Comparison of ENCODE assay signal across 8 mouse cellular contexts in the genomic region with DNA sequence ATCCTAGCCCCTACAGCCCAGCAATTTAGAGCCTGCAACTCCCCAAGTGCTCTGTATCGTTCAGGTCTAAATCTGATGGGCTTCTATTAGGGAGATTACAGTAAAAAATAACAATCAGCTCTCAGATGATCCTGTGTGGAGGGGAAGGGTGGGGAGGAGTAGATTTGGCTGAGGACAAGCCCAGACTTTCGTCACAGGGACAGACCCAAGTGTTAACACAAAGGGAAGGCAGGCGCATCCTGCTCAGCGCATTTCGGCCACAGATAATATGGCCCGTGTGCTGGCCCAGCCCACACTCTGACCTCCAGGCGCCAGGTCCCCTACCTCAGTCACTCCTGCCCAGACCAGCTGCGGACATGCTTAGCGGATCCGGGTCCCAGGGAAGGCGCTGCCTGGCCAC.
DNase-seq lines count a peak whose midpoint lies in the region; ATAC-seq and TF ChIP-seq lines count a peak whose summit lies in the region.

No protein-coding gene starts in this region.

- peak overlapping the region; percentile 94 for H3K4me3 ChIP-seq in cerebellum, adult 2 months (replicated peaks; ENCODE audit: insufficient read depth, low read depth, low read length)
- peak overlapping the region; percentile 61 for H3K4me3 ChIP-seq in hindbrain, embryonic 12.5 days
- H3K4me3 ChIP-seq in lung, postnatal 0 days (ENCODE audit: low read depth, low read length), result peak overlapping the region; percentile 34
- no peak overlapping the region for H3K4me3 ChIP-seq in thymus, adult 2 months (ENCODE audit: control insufficient read depth, insufficient read depth, low read length)

- peak overlapping the region; percentile 57 for H3K27ac ChIP-seq in cerebellum, adult 2 months (ENCODE audit: insufficient read depth, low read length)
- peak overlapping the region; percentile 71 for H3K27ac ChIP-seq in hindbrain, embryonic 12.5 days
- H3K27ac ChIP-seq in lung, postnatal 0 days (ENCODE audit: low read length), result peak overlapping the region; percentile 48
- H3K27ac ChIP-seq in thymus, adult 2 months (ENCODE audit: control insufficient read depth, insufficient read depth, low read length), result no peak overlapping the region

- H3K27me3 ChIP-seq in cerebellum, adult 2 months (ENCODE audit: control insufficient read depth, insufficient read depth, low read length), result no peaks in the 10 kb centered on the region
- H3K27me3 ChIP-seq in hindbrain, embryonic 12.5 days, result no peaks in the 10 kb centered on the region
- H3K27me3 ChIP-seq in lung, postnatal 0 days (replicated peaks; ENCODE audit: insufficient read depth, low read length), result no peaks in the 10 kb centered on the region
- no peaks in the 10 kb centered on the region for H3K27me3 ChIP-seq in thymus, adult 2 months (ENCODE audit: control insufficient read depth, insufficient read depth, low read length)

- TF ChIP-seq CTCF in cerebellum, adult 2 months (IDR thresholded peaks at IDR 0.05; ENCODE audit: borderline replicate concordance, insufficient read depth, low read depth, low read length), result no peak
- no peak for TF ChIP-seq CTCF in lung, postnatal 0 days (IDR thresholded peaks at IDR 0.05)
- TF ChIP-seq CTCF in thymus, adult 2 months (IDR thresholded peaks at IDR 0.05; ENCODE audit: borderline replicate concordance, control insufficient read depth, extremely low read depth, insufficient read depth, low read length, poor library complexity), result no peak

- H3K36me3 ChIP-seq in hindbrain, embryonic 12.5 days, result no peaks in the 10 kb centered on the region
- H3K36me3 ChIP-seq in lung, postnatal 0 days (ENCODE audit: insufficient read depth, low read length), result no peaks in the 10 kb centered on the region
- no peaks in the 10 kb centered on the region for H3K36me3 ChIP-seq in thymus, adult 2 months (ENCODE audit: control insufficient read depth, insufficient read depth, low read length)

- H3K4me2 ChIP-seq in hindbrain, embryonic 12.5 days (replicated peaks), result peak overlapping the region; percentile 67
- peak overlapping the region; percentile 48 for H3K4me2 ChIP-seq in lung, postnatal 0 days (replicated peaks; ENCODE audit: low read depth, low read length)

- TF ChIP-seq EP300 in lung, postnatal 0 days (IDR thresholded peaks at IDR 0.05), result no peak; the same call in 1 of the 2 replicates

- 0% methylated on average over 11 of the region's 11 CpGs for WGBS in cerebellum, adult 2 months
- under 1% methylated on average over 11 of the region's 11 CpGs for whole genome bisulfite sequencing in hindbrain, embryonic 12.5 days
- 6% methylated on average over 11 of the region's 11 CpGs for WGBS in lung, postnatal 0 days
- WGBS in thymus, adult 2 months, result 34% methylated on average over 11 of the region's 11 CpGs

- peak; percentile 45 for DNase-seq in WW6 (ENCODE audit: low read depth, low spot score)
- peak; percentile 73 to 83 for DNase-seq in cerebellum, adult 2 months
- peak; percentile 11 to 51 for DNase-seq in frontal cortex, adult 2 months (ENCODE audit: extremely low spot score in 1 of 2, low spot score in 1 of 2)
- peak; percentile 51 to 57 for DNase-seq in layer of hippocampus, postnatal 36 days
- DNase-seq in lung, postnatal 0 days (ENCODE audit: low spot score), result peak; percentile 93
- DNase-seq in right cerebral cortex, adult 2 months (ENCODE audit: low spot score in 2 of 2), result peak; percentile 38 to 41
- no peak for DNase-seq in thymus, adult 2 months

- peak; percentile 78 for ATAC-seq in hindbrain, embryonic 12.5 days (ENCODE audit: low FRiP score)
- ATAC-seq in lung, postnatal 0 days, result peak; percentile 90

- H3K9ac ChIP-seq in hindbrain, embryonic 12.5 days, result peak overlapping the region; percentile 74
- H3K9ac ChIP-seq in lung, postnatal 0 days (replicated peaks; ENCODE audit: low read depth), result peak overlapping the region; percentile 27

- H3K4me1 ChIP-seq in cerebellum, adult 2 months (ENCODE audit: control insufficient read depth, insufficient read depth, low read length), result peaks cover 11% of the 10 kb centered on the region
- peaks cover 30% of the 10 kb centered on the region for H3K4me1 ChIP-seq in hindbrain, embryonic 12.5 days
- peaks cover 6% of the 10 kb centered on the region; the same call in 1 of the 2 replicates for H3K4me1 ChIP-seq in lung, postnatal 0 days (ENCODE audit: insufficient read depth, low read depth, low read length)
- no peaks in the 10 kb centered on the region for H3K4me1 ChIP-seq in thymus, adult 2 months (replicated peaks; ENCODE audit: control insufficient read depth, insufficient read depth, low read length)

- peak; percentile 78 for TF ChIP-seq POLR2A in cerebellum, adult 2 months (IDR thresholded peaks at IDR 0.05; ENCODE audit: borderline replicate concordance, insufficient read depth, low read length)
- no peak for TF ChIP-seq POLR2A in thymus, adult 2 months (IDR thresholded peaks at IDR 0.05; ENCODE audit: control insufficient read depth, extremely low read depth, insufficient read depth, low read length, poor library complexity)

- no peaks in the 10 kb centered on the region for H3K9me3 ChIP-seq in hindbrain, embryonic 12.5 days (replicated peaks)
- peaks cover 7% of the 10 kb centered on the region; the same call in 1 of the 2 replicates for H3K9me3 ChIP-seq in lung, postnatal 0 days (ENCODE audit: low read length)
